Mouse (Mus musculus) ES-E14 (cell line): ENCODE data around the gene Hipk2.

Experiments used
- CHD2 ChIP-seq: IDR thresholded peaks from 2 replicates; pipeline ENCODE4 v1.6.1; 2014; ENCODE audit warnings: mild to moderate bottlenecking, low read depth, low read length, inconsistent platforms
- ZC3H11A ChIP-seq: IDR thresholded peaks from 2 replicates; pipeline ENCODE4 v1.6.1; 2012; ENCODE audit warnings: low read depth, mild to moderate bottlenecking, inconsistent platforms, low read length, borderline replicate concordance

- TF ChIP-seq ZC3H11A, result no peak
- TF ChIP-seq CHD2, result no peak
Observed at GRCm38 (mm10) chr6:38672011-38672410, 204.0 kb downstream of the Hipk2 start.
